Mouse (Mus musculus) liver, embryonic 16.5 days (tissue): Measurements from ENCODE around the gene Prc1. TPM values are rescaled to one million over a fixed set of nuclear protein-coding genes. Genes with fewer than 3 reads are reported as not detected.
"Not testable (repeated sequence)": the region's sequence is repeated elsewhere in the genome, so short reads cannot be mapped to it uniquely, and the experiment has no call there.

ENCODE experiments used
- ATAC-seq: fragments of 200-750 bp; cut with Nextera tagmentation; 2 replicates; pipeline ENCODE4 v1.8.0; 2017; ENCODE audit warnings: low read depth, mild to moderate bottlenecking, moderate number of reproducible peaks, moderate library complexity
- H3K27ac ChIP-seq: fragments of 300-500 bp; sonication (generic); 2 replicates; pipeline ENCODE4 v1.5.1; 2014; ENCODE audit warnings: mild to moderate bottlenecking, low read length
- H3K27me3 ChIP-seq: fragments of 300-500 bp; sonication (generic); 2 replicates; pipeline ENCODE4 v1.6.1; 2014; ENCODE audit warnings: low read depth, low read length, mixed read lengths; ENCODE audit not compliant: control insufficient read depth, insufficient read depth
- H3K36me3 ChIP-seq: fragments of 300-500 bp; sonication (generic); 2 replicates; pipeline ENCODE4 v1.6.1; 2014; ENCODE audit warnings: mild to moderate bottlenecking; ENCODE audit not compliant: control insufficient read depth, insufficient read depth
- H3K4me1 ChIP-seq: fragments of 300-500 bp; sonication (generic); 2 replicates; pipeline ENCODE4 v1.6.1; 2014; ENCODE audit warnings: low read depth, low read length, mixed read lengths; ENCODE audit not compliant: control insufficient read depth
- H3K4me2 ChIP-seq: fragments of 300-500 bp; sonication (generic); 2 replicates; pipeline ENCODE4 v1.6.1; 2014; ENCODE audit warnings: low read depth, low read length, mixed read lengths
- H3K4me3 ChIP-seq: fragments of 300-500 bp; sonication (generic); 2 replicates; pipeline ENCODE4 v1.5.1; 2014; ENCODE audit warnings: low read depth, mild to moderate bottlenecking, low read length
- H3K9ac ChIP-seq: fragments of 300-500 bp; sonication (generic); 2 replicates; pipeline ENCODE4 v1.6.1; 2014; ENCODE audit warnings: low read depth, low read length
- H3K9me3 ChIP-seq: fragments of 300-500 bp; sonication (generic); replicated peaks from 2 replicates; pipeline ENCODE4 v1.6.1; 2016; ENCODE audit warnings: low read length; ENCODE audit not compliant: control insufficient read depth
- WGBS: fragments of 180-500 bp; shearing (Covaris S2); extraction: QIAGEN DNeasy Blood & Tissue Kit; methylation state at CpG from one replicate; pipeline ENCODE4 v1.1.7; 2014; ENCODE audit not compliant: insufficient replicate concordance; 5-methylcytosine and 5-hydroxymethylcytosine counted together
- polyA plus RNA-seq: library from polyadenylated mRNA; unstranded; fragments of >200 nt; fragmentation: Nextera tagmentation; extraction: Ambion mirVana; gene quantifications from 2 replicates; pipeline ENCODE4 v1.2.1, GENCODE M21; 2015

The Prc1 gene
- polyA plus RNA-seq, 1 experiment from 2014 or later, result 125 TPM

GRCm38 (mm10) chr7:80324043-80324815 lies 30.0 kb downstream of the Prc1 start, which contains the start of gene Rccd1:
TSS of gene Rccd1 (minus strand) at chr7:80324454.
- ATAC-seq, result peak; percentile 99
- H3K4me2 ChIP-seq, result peak within 1 kb of the TSS; percentile 82
- H3K27me3 ChIP-seq, result no peaks in the 10 kb centered on the region
- H3K36me3 ChIP-seq, result peaks cover 6% of the 10 kb centered on the region
- 1% methylated on average over 38 of the region's 38 CpGs for WGBS
- peak within 1 kb of the TSS; percentile 66 for H3K9ac ChIP-seq
- peak within 1 kb of the TSS; percentile 71 for H3K4me3 ChIP-seq
- H3K27ac ChIP-seq, result peak within 1 kb of the TSS; percentile 58
- H3K4me1 ChIP-seq, result peaks cover 15% of the 10 kb centered on the region
- H3K9me3 ChIP-seq, result no peaks in the 10 kb centered on the region

DNA sequence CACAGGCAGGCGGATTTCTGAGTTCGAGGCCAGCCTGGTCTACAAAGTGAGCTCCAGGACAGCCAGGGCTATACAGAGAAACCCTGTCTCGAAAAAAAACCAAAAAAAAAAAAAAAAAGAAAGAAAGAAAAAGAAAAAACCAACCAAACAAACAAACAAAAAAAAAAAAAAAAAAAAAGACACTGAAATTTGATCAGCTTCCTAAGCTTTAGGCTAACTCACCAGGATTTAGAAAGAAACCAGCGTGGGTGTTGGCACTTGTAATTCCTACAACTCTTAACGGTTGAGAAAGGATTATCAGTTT lies 30.5 kb downstream of the Prc1 start:
- H3K9me3 ChIP-seq, ATAC-seq, H3K36me3 ChIP-seq, H3K27me3 ChIP-seq: not testable (repeated sequence)
- peaks cover 15% of the 10 kb centered on the region for H3K4me1 ChIP-seq
- H3K4me3 ChIP-seq, result peak overlapping the region; percentile 71
- peak overlapping the region; percentile 82 for H3K4me2 ChIP-seq
- H3K9ac ChIP-seq, result peak overlapping the region; percentile 66; the same call in 1 of the 2 replicates
- WGBS, result 41% methylated on average over 5 of the region's 5 CpGs
- H3K27ac ChIP-seq, result peak overlapping the region; percentile 58

- peaks cover 6% of the 10 kb centered on the region for H3K36me3 ChIP-seq
- H3K27ac ChIP-seq, result peak overlapping the region; percentile 18
- H3K4me2 ChIP-seq, result no peak overlapping the region
- H3K4me3 ChIP-seq, result no peak overlapping the region
- no peaks in the 10 kb centered on the region for H3K9me3 ChIP-seq
- WGBS, result 89% methylated on average over 16 of the region's 16 CpGs
- no peak for ATAC-seq
- H3K9ac ChIP-seq, result no peak overlapping the region
- H3K27me3 ChIP-seq, result no peaks in the 10 kb centered on the region
- peaks cover 15% of the 10 kb centered on the region for H3K4me1 ChIP-seq
These were observed 31.1 kb downstream of the Prc1 start for GRCm38 (mm10) chr7:80325292-80325868.

DNA sequence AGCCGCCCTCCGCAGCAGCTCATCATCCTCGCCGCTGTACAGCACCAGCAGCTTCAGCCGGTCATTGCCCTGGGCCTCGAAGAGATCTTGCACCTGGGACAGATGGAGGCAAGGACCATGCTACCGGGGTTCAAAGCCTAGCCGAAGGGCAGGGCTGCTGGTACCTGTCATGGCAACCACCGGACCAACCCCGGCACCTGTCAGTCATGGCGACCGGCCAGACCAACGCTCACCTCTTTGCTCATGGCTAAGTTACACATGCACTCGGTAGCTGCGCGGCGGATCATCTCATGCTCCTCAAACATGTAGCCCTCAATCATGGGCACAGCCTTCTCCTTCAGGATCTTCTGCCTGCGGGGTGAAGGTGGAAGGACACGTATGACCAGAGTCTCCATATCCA lies 31.8 kb downstream of the Prc1 start:
- Histone ChIP-seq H3K36me3 (peaks cover 6% of the 10 kb centered on the region), H3K4me1 (peaks cover 15% of the 10 kb centered on the region), H3K9me3 (no peaks in the 10 kb centered on the region), H3K4me2 (no peak overlapping the region), H3K27me3 (no peaks in the 10 kb centered on the region), H3K9ac (no peak overlapping the region), H3K27ac (no peak overlapping the region), H3K4me3 (no peak overlapping the region)
- ATAC-seq, result no peak
- 90% methylated on average over 19 of the region's 19 CpGs for WGBS

DNA sequence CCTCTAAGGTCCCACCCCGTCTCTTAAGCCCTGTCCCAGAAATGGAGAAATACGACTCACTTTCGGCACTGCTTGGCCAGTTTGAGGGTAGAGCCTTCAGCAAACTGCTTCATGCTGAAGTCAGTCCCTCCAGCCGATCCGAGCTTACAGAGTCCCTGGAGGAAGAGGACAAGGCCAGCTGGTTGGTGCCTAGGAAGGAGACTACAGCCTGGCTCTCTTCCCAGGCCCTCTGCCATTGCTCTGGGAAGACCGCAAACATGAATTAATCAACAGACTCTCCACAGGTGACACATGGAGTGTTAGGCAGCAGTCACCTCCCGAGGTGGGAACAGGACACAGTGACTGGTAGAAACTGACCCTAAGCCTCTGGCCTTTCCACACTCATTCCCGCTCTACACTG lies 36.0 kb downstream of the Prc1 start:
- Histone ChIP-seq H3K4me3 (no peak overlapping the region), H3K27ac (no peak overlapping the region), H3K4me2 (no peak overlapping the region), H3K9ac (no peak overlapping the region), H3K4me1 (peaks cover under 1% of the 10 kb centered on the region; the same call in 1 of the 2 replicates), H3K9me3 (peaks cover 3% of the 10 kb centered on the region; the same call in 1 of the 2 replicates), H3K36me3 (peaks cover 23% of the 10 kb centered on the region), H3K27me3 (no peaks in the 10 kb centered on the region)
- 79% methylated on average over 8 of the region's 8 CpGs for WGBS
- ATAC-seq, result no peak

DNA sequence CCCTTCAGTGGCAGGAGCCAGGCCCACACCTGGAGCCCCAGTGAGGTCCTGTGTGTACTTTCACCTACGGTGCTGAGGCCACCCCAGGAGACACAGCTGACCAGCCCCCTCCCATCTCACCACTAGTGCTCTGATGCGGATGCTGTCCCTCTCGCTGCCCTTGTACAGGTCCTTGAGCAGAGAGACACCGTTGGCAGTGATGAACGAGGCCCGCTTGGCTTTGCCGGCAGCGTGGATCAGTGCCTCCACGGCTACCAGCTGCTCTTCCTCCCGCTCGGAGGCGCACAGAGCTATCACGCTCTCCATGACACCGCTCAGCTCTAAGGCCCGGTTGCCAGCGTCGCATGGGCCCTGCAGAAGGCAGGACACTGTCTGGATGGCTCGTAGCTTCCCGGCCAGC lies 37.2 kb downstream of the Prc1 start:
- Histone ChIP-seq H3K9me3 (peaks cover 3% of the 10 kb centered on the region; the same call in 1 of the 2 replicates), H3K27me3 (no peaks in the 10 kb centered on the region), H3K4me2 (no peak overlapping the region), H3K27ac (no peak overlapping the region), H3K9ac (no peak overlapping the region), H3K4me3 (no peak overlapping the region), H3K4me1 (no peaks in the 10 kb centered on the region), H3K36me3 (peaks cover 22% of the 10 kb centered on the region)
- WGBS, result 86% methylated on average over 19 of the region's 19 CpGs
- ATAC-seq, result no peak

DNA sequence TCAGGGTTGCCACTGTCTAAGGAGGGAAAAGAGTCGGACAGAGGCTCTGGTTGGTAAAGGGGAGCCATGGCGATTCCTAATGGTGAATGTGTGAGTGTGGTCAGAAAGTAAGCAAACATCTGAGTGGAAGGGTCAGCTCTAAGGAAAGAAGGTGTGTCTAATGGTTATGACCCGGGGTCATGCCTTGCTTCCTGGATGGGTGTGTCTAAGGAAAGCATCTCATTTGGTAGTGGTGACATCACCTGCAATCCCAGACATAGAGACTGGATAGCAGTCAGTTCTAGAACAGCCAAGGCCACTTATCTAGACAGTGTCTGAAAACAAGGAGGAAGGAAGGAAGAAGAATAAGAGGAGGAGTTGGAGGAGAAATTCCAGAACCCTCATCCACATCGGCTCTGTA lies 40.6 kb downstream of the Prc1 start:
- H3K27me3 ChIP-seq, result no peaks in the 10 kb centered on the region
- H3K27ac ChIP-seq, result no peak overlapping the region
- ATAC-seq, result no peak
- 81% methylated on average over 4 of the region's 4 CpGs for WGBS
- H3K4me2 ChIP-seq, result no peak overlapping the region
- H3K36me3 ChIP-seq, result peaks cover 22% of the 10 kb centered on the region
- H3K4me3 ChIP-seq, result no peak overlapping the region
- no peak overlapping the region for H3K9ac ChIP-seq
- peaks cover 3% of the 10 kb centered on the region; the same call in 1 of the 2 replicates for H3K9me3 ChIP-seq
- H3K4me1 ChIP-seq, result peaks cover 5% of the 10 kb centered on the region

- Histone ChIP-seq H3K27me3 (no peaks in the 10 kb centered on the region), H3K9ac (no peak overlapping the region), H3K36me3 (peaks cover 16% of the 10 kb centered on the region), H3K27ac (no peak overlapping the region), H3K9me3 (peaks cover 3% of the 10 kb centered on the region; the same call in 1 of the 2 replicates), H3K4me1 (peaks cover 16% of the 10 kb centered on the region), H3K4me2 (no peak overlapping the region), H3K4me3 (no peak overlapping the region)
- 71% methylated on average over 3 of the region's 3 CpGs for WGBS
- ATAC-seq, result no peak
These were observed 42.7 kb downstream of the Prc1 start for GRCm38 (mm10) chr7:80336932-80337331.

DNA sequence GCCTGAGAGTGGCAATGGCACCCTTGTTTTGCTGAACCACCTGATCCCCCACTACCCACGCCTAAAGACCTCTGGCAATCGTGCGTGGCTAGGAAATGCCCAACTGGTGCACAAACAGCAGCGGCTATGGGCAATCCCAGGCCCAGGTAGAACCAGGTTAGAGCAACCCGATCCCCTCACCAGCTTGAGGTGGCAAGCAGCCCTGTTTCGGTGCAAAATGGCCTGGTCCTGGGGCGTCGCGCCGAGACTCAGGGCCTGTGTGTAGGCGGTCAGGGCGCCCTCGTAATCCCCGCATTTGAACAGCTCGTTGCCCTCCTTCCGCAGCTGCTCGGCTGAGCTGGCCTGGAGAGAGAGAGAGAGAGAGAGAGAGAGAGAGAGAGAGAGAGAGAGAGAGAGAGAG lies 45.1 kb downstream of the Prc1 start:
- no peak overlapping the region for H3K27ac ChIP-seq
- H3K4me2 ChIP-seq, result peak overlapping the region; percentile 74
- no peaks in the 10 kb centered on the region for H3K27me3 ChIP-seq
- peaks cover 3% of the 10 kb centered on the region for H3K36me3 ChIP-seq
- peaks cover 28% of the 10 kb centered on the region for H3K4me1 ChIP-seq
- H3K9me3 ChIP-seq, result no peaks in the 10 kb centered on the region
- H3K4me3 ChIP-seq, result peak overlapping the region; percentile 74
- WGBS, result 11% methylated on average over 15 of the region's 17 CpGs
- H3K9ac ChIP-seq, result peak overlapping the region; percentile 73
- no peak for ATAC-seq
